Mouse (Mus musculus): ENCODE results near the gene 1110002E22Rik.

1110002E22Rik gene

DNA sequence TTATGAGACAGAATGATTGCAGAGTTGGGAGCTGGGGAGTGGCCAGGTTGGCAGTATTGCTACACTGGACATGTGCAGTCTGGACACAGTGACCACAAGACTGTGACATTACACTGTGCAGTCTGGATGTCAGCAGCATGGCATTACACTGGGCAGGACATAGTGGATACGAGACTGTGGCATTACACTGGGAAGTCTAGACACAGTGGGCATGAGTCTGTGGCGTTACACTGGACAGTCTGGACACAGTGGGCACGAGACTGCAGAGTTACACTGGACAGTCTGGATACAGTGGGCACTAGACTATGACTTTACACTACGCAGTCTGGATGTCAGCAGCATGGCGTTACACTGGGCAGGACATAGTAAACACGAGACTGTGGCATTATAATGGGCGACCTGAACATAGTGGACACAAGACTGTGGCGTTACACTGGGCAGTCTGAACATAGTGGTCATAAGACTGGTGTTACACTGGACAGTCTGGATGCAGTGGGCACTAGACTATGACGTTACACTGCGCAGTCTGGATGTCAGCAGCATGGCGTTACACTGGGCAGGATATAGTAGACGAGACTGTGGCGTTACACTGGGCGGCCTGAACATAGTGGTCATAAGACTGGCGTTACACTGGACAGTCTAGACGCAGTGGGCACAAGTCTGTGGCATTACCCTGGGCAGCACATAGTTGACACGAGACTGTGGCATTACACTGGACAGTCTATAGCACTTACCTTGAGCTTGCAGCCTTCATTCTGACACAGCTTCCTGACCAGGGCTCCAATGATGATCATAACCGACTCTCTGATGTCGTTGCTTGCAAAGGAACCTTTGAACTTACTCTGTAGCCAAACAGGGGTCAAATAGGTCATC is 46.3 kb downstream of the 1110002E22Rik start:
- DNase-seq = no peak

DNA sequence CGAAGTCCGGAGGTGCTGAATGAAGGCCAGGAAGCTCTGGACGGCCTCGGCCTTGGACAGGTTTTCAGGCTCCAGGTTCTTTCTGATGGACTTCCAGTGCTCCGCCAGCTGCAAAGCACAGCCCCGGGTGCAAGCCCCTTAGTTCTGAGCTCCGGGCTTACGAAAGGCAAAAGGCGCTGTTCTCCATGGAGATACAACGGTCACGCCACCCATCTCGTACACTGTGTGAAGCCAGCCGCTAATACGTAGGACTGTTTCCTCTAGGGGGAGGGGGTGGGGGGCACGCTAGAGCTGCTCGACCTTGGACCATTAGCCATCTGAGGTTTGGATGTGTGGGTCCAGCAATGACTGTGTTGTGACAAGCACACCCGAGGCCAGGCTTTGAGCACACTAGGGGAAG is 49.3 kb downstream of the 1110002E22Rik start:
- no peak for DNase-seq

DNA sequence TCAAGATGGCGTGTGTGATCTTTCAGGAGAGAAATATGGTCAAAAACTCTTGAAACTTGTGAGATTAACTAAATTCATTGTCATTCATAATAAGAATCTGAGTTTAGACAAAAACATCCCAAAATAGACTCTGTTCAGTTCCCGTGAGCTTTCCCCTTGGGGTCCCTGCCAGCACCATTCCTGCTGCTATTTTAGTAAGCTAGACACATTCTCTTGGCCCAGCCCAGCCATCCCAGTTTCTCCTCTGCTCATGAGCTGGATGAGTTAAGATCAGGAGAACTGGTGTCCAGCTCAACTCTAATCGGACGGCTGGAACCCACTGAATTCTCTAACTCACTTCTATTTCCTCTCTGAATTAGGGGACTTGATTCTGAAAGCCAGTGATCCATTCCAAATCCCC is 52.0 kb downstream of the 1110002E22Rik start:
- no peak for DNase-seq

DNA sequence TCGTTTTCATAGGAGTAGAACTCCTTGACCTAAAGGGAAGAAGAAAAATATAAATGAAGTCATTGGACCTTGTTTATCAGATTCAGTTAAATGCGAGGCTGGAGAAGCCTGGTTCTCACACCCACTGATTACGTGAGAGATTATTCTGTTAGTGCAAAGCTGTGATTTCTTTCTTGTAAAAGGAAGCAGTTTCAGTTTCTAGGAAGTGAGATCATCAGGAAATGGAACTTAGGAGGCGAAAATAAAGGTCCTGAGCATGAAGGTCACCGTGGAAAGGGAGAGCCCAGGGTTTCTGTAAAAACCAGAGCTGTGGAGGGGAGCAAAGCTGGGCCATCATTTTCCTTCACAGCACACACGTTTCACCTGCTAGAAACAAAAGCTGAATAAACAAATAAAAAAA is 53.5 kb downstream of the 1110002E22Rik start:
- no peak for DNase-seq

DNA sequence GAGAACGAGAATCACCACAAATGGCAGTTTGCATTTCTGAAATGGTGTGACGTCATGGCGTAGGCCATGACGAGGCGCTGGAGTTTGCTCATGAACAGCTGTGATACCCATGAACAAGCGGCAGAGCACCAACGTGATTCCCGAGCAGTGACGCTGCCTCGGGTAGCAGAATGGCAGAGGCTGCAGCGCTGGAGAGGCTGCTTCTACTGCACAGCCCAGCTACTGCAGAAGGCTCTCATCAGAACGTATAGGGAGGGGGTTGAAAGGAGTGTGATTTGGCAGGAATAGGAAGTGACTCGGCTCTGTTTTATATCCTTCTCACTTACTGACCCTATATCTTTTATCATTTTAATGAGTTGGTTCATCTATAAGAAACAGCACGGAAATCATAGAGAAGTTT is 54.0 kb downstream of the 1110002E22Rik start:
- no peak for DNase-seq

DNA sequence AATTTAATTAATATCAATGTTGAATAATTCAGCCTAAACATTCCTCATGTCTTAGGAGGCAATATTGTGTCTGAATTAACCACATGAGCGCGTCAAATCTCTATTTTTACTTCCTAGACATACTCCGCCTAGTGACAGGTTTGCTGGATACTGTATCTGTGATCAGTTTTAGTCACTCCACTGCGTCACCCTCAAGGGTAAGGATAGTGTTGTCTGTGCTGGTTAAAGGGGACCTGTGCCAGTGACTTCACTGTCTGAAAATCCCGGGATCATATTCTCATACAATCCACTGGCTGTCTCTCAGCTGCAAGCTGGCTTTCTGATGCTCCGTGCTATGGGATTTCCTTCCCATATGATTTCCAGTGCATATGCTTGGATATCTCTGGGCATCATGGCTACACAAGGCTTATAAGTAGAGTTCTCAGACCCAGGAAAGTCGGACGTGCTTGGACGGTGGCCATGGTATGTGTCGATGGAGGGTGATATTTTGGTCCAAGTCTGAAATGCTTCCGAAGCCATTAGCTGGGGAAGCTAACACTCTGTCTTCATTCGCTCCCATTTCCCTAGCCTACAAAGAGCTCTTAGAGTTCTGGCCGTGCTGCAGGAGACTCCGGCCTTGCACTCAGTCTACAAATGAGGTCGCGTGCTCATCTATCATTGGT is 54.7 kb downstream of the 1110002E22Rik start:
- DNase-seq = no peak

DNA sequence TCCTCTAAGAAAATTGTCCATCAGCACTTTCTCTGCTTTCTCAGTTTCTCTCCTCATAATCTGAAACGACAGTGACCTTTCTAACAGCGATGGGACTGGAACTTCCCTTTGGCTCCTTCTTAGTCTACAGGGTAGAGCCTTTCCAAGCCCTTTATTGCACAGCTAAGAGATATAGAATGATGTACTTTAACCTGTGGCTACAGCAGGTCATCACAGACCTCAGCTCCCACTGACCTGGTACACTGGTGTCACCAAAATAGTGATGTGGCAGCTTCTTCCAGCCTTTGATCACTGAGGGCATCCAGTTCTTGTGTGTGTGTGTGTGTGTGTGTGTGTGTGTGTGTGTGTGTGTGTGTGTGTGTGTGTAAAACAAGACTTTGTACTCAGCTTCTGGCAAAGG is 56.6 kb downstream of the 1110002E22Rik start:
- no peak for DNase-seq

DNA sequence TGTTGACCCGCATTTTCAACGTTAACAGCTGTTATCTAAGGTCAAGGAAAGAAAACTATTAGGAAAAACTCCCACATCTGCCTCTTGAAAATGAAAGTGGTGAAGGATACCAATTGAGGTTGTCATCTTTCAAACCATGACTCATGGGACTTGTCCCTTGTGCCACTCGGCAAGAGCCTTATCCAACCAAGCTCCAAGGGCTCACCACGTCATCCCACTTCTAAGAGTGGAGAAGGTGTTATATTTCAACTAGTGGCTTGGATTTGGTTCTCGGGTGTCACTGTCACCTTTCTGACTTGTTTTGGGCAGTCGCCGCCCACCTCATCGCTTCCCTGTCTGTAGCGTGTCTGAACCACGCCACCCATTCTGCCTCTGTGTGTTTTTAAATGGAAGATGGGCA is 59.0 kb downstream of the 1110002E22Rik start:
- DNase-seq = no peak

DNA sequence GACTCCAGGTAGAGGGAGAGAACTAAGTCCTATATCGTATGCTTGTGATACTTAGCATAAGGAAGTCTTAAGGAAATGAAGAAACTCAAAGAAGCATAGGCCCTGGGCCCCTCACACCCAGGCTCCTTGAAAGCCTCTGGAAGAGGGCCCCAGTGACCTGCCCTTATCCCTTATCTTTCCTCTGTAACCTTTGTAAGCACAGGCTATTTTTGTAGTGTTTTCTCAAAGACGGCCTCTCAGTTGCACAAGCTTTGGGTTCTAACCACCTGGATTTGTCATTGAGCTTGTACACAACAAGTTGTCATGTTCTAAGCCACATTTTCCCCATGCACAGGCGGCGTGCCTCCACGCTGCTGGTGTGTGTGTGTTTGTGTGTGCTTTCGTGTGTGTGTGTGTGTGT is 64.3 kb downstream of the 1110002E22Rik start:
- DNase-seq = no peak

DNA sequence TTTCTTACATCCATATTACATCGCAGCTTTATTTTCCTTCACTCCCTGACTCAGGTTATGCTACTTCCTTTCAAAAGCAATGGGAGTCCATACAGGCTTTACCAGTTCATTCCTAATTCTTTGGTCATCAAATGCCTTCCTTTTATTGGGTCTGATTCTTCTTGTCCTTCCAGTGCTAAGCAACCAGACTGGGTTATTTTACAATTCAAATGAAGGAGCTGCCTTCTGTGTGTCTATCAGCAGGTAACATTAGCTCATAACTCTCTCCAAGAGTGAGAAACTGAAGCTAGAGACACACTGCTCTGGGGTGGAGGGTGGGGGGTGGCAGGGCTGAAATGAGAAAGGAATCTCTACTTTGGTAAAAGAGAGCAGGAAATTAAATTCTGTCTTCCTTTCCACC is 65.8 kb downstream of the 1110002E22Rik start:
- no peak for DNase-seq
